Mouse (Mus musculus) lung, postnatal 10 days (tissue): ENCODE data around the gene Nxpe4.
A peak's percentile ranks its signal among the peaks of the same experiment; 100 is the strongest.
"Not testable (repeated sequence)": the region's sequence is repeated elsewhere in the genome, so short reads cannot be mapped to it uniquely, and the experiment has no call there.

Experiments used
- DNase-seq: peaks from one replicate; pipeline ENCODE4 v3.0.0; 2021

The Nxpe4 gene

GRCm38 (mm10) chr9:48417366-48417765, 255.5 kb downstream of the Nxpe4 start:
- DNase-seq, result not testable (repeated sequence)

- no peak for DNase-seq
Measured at GRCm38 (mm10) chr9:48417994-48418393, 256.2 kb downstream of the Nxpe4 start.

- DNase-seq, result no peak
Measured at GRCm38 (mm10) chr9:48418397-48418796, 256.6 kb downstream of the Nxpe4 start.

GRCm38 (mm10) chr9:48418829-48419228, 257.0 kb downstream of the Nxpe4 start:
- DNase-seq, result no peak

- no peak for DNase-seq
Measured at GRCm38 (mm10) chr9:48420437-48420836, 258.6 kb downstream of the Nxpe4 start.

GRCm38 (mm10) chr9:48421029-48421428, 259.2 kb downstream of the Nxpe4 start:
- no peak for DNase-seq

GRCm38 (mm10) chr9:48421561-48421960, 259.7 kb downstream of the Nxpe4 start:
- DNase-seq, result no peak

- no peak for DNase-seq
Measured at GRCm38 (mm10) chr9:48422382-48422781, 260.6 kb downstream of the Nxpe4 start.

GRCm38 (mm10) chr9:48423256-48423655, 261.4 kb downstream of the Nxpe4 start:
- DNase-seq, result no peak

GRCm38 (mm10) chr9:48427176-48427575, 265.4 kb downstream of the Nxpe4 start:
- no peak for DNase-seq

- DNase-seq, result no peak
Measured at GRCm38 (mm10) chr9:48432449-48432848, 270.6 kb downstream of the Nxpe4 start.

- no peak for DNase-seq
Measured at GRCm38 (mm10) chr9:48443873-48444272, 282.1 kb downstream of the Nxpe4 start.

- DNase-seq, result no peak
Measured at GRCm38 (mm10) chr9:48444821-48445220, 283.0 kb downstream of the Nxpe4 start.

GRCm38 (mm10) chr9:48447783-48448209, 286.0 kb downstream of the Nxpe4 start:
- peak; percentile 48 for DNase-seq
